Mouse (Mus musculus): ENCODE measurements around the gene Sohlh2. TPM values are rescaled to one million over a fixed set of nuclear protein-coding genes. Genes with fewer than 3 reads are reported as not detected.

The Sohlh2 gene
- polyA plus RNA-seq, 1 experiment, result not detected

Other genes starting within 250 kb of the Sohlh2 start
- gene Ccna1, start 126.5 kb upstream of the Sohlh2 start, polyA plus RNA-seq (2012; rRNA removed), result 0.59 and 0.84 TPM in 2 replicates
- 4.5 and 6.1 TPM in 2 replicates for gene Spg20, start 69.9 kb upstream of the Sohlh2 start, polyA plus RNA-seq (2012; rRNA removed)
- gene Ccdc169, start 44.7 kb upstream of the Sohlh2 start, polyA plus RNA-seq (2012; rRNA removed), result not detected in 2 replicates
- 1.9 and 4.2 TPM in 2 replicates for gene Dclk1, start 60.3 kb downstream of the Sohlh2 start, polyA plus RNA-seq (2012; rRNA removed)

All from large intestine, adult 2 months (tissue).